Mouse (Mus musculus): ENCODE data around the gene Tle1. TPM values are rescaled to one million over a fixed set of nuclear protein-coding genes. Genes with fewer than 3 reads are reported as not detected.
A peak's percentile ranks its signal among the peaks of the same experiment; 100 is the strongest.

Gene Tle1
- 10 to 100 TPM; 57.4 to 57.9 TPM for total RNA-seq (2021)
- long read RNA-seq, transcript Tle1-205 (7 exons, 2,067 nt), result major isoform, 20 of 45 reads
- long read RNA-seq, partial matches to known transcripts, result 17 of 45 reads
- long read RNA-seq, other reads (novel, unspliced or antisense), result 8 of 45 reads

- DNase-seq (ENCODE audit: low spot score in 2 of 2), result peak; percentile 98 to 99
Measured at GRCm38 (mm10) chr4:72200559-72201409, at the start of gene Tle1. TSS of gene Tle1 (minus strand) at chr4:72200919.

- DNase-seq (ENCODE audit: low spot score in 2 of 2), result no peak
Measured at GRCm38 (mm10) chr4:72233584-72234219, 33.0 kb upstream of the Tle1 start.

GRCm38 (mm10) chr4:72232206-72232605, 31.5 kb upstream of the Tle1 start:
- DNase-seq (ENCODE audit: low spot score in 2 of 2), result no peak

- DNase-seq (ENCODE audit: low spot score in 2 of 2), result no peak
Measured at GRCm38 (mm10) chr4:72230832-72231231, 30.1 kb upstream of the Tle1 start.

GRCm38 (mm10) chr4:72221629-72222028, 20.9 kb upstream of the Tle1 start:
- DNase-seq (ENCODE audit: low spot score in 2 of 2), result no peak

GRCm38 (mm10) chr4:72204420-72205045, 3.8 kb upstream of the Tle1 start:
- no peak for DNase-seq (ENCODE audit: low spot score in 2 of 2)

- peak; percentile 42 to 57 for DNase-seq (ENCODE audit: low spot score in 2 of 2)
Measured at GRCm38 (mm10) chr4:72201521-72201991, 837 bp upstream of the Tle1 start.

GRCm38 (mm10) chr4:72199571-72200558, 854 bp downstream of the Tle1 start:
- DNase-seq (ENCODE audit: low spot score in 2 of 2), result peak; percentile 46 to 66

- peak; percentile 81 to 86 for DNase-seq (ENCODE audit: low spot score in 2 of 2)
Measured at GRCm38 (mm10) chr4:72198877-72199411, 1.8 kb downstream of the Tle1 start.

GRCm38 (mm10) chr4:72197888-72198605, 2.7 kb downstream of the Tle1 start:
- peak in 1 of 2 experiments; percentile 43 for DNase-seq (ENCODE audit: low spot score in 2 of 2)

GRCm38 (mm10) chr4:72195116-72195835, 5.4 kb downstream of the Tle1 start:
- DNase-seq (ENCODE audit: low spot score in 2 of 2), result no peak

- DNase-seq (ENCODE audit: low spot score in 2 of 2), result no peak
Measured at GRCm38 (mm10) chr4:72193276-72193675, 7.4 kb downstream of the Tle1 start.

- no peak for DNase-seq (ENCODE audit: low spot score in 2 of 2)
Measured at GRCm38 (mm10) chr4:72184476-72184875, 16.2 kb downstream of the Tle1 start.

GRCm38 (mm10) chr4:72182343-72182988, 18.3 kb downstream of the Tle1 start:
- no peak for DNase-seq (ENCODE audit: low spot score in 2 of 2)

- no peak for DNase-seq (ENCODE audit: low spot score in 2 of 2)
Measured at GRCm38 (mm10) chr4:72175943-72176342, 24.8 kb downstream of the Tle1 start.

GRCm38 (mm10) chr4:72168267-72168666, 32.5 kb downstream of the Tle1 start:
- DNase-seq (ENCODE audit: low spot score in 2 of 2), result no peak

- DNase-seq (ENCODE audit: low spot score in 2 of 2), result no peak
Measured at GRCm38 (mm10) chr4:72167761-72168229, 32.9 kb downstream of the Tle1 start.

GRCm38 (mm10) chr4:72167171-72167570, 33.5 kb downstream of the Tle1 start:
- no peak for DNase-seq (ENCODE audit: low spot score in 2 of 2)
